Mouse (Mus musculus): ENCODE measurements at regions not wholly inside any gene's neighbourhood (a gene's known extent, or its start where the extent isn't known, plus 50 kb on each side); places are given as distances from the start of the nearest gene placed in this dataset.

DNA sequence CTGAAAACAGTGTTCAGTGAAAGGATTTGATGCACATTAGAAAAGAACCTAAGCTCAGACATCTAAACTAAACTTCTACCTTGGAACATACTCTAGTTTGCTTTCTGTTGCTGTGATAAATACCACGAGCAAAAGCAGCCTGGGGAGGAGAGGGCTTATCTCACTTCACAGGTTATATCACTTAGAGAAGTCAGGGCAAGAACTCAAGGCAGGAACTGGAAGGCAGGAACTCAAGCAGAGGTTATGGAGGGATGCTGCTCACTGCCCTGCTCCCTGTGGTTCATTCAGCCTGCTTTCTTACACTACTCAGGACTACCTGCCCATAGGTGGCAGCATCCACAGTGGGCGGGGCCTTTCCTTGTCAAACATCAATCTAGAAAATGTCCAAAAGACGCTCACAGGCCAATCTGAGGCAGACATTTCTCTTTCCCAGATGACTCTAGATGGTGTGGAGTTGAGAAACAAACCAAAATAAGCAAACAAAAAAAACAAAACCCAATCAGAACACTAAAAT is 101.5 kb downstream of the Hes1 start:
- TF ChIP-seq CTCF (IDR thresholded peaks at IDR 0.05; ENCODE audit: borderline replicate concordance, insufficient read depth, low read depth, low read length) (no peak), POLR2A (IDR thresholded peaks at IDR 0.05; ENCODE audit: borderline replicate concordance, insufficient read depth, low read length) (no peak)
